Mouse (Mus musculus) kidney, embryonic 14.5 days (tissue): ENCODE measurements at regions not wholly inside any gene's neighbourhood (a gene's known extent, or its start where the extent isn't known, plus 50 kb on each side); places are given as distances from the start of the nearest gene placed in this dataset.
A peak's percentile ranks its signal among the peaks of the same experiment; 100 is the strongest.

Experiments used
- ATAC-seq: fragments of 200-750 bp; cut with Nextera tagmentation; 2 replicates; pipeline ENCODE4 v1.8.0; 2017; ENCODE audit warnings: moderate number of reproducible peaks, mild to moderate bottlenecking, moderate TSS enrichment, moderate library complexity; ENCODE audit not compliant: low FRiP score, low TSS enrichment
- H3K27ac ChIP-seq: fragments of 300-500 bp; sonication (generic); 2 replicates; pipeline ENCODE4 v1.5.1; 2014; ENCODE audit warnings: low read depth, mild to moderate bottlenecking, low read length, moderate library complexity, mixed read lengths
- H3K27me3 ChIP-seq: fragments of 300-500 bp; sonication (generic); 2 replicates; pipeline ENCODE4 v1.6.1; 2014; ENCODE audit warnings: mild to moderate bottlenecking, low read length; ENCODE audit not compliant: control insufficient read depth, insufficient read depth
- H3K36me3 ChIP-seq: fragments of 300-500 bp; sonication (generic); 2 replicates; pipeline ENCODE4 v1.6.1; 2014; ENCODE audit warnings: low read length, mixed read lengths; ENCODE audit not compliant: control insufficient read depth, insufficient read depth
- H3K4me1 ChIP-seq: fragments of 300-500 bp; sonication (generic); 2 replicates; pipeline ENCODE4 v1.6.1; 2014; ENCODE audit warnings: low read length, mixed read lengths; ENCODE audit not compliant: control insufficient read depth, insufficient read depth
- H3K4me2 ChIP-seq: fragments of 300-500 bp; sonication (generic); replicated peaks from 2 replicates; pipeline ENCODE4 v1.6.1; 2014; ENCODE audit warnings: low read depth, mild to moderate bottlenecking, low read length
- H3K4me3 ChIP-seq: fragments of 300-500 bp; sonication (generic); 2 replicates; pipeline ENCODE4 v1.5.1; 2014; ENCODE audit warnings: mild to moderate bottlenecking, low read length
- H3K9ac ChIP-seq: fragments of 300-500 bp; sonication (generic); 2 replicates; pipeline ENCODE4 v1.6.1; 2014; ENCODE audit warnings: low read depth, mild to moderate bottlenecking, low read length, moderate library complexity
- H3K9me3 ChIP-seq: fragments of 300-500 bp; sonication (generic); 2 replicates; pipeline ENCODE4 v1.6.1; 2016; ENCODE audit warnings: low read length; ENCODE audit not compliant: control insufficient read depth
- WGBS: fragments of 180-500 bp; shearing (Covaris S2); extraction: QIAGEN DNeasy Blood & Tissue Kit; methylation state at CpG from one replicate; pipeline ENCODE4 v1.1.7; 2014; 5-methylcytosine and 5-hydroxymethylcytosine counted together

GRCm38 (mm10) chr10:91326144-91326655 is 145.1 kb upstream of the Tmpo start:
- Histone ChIP-seq H3K27me3 (no peaks in the 10 kb centered on the region), H3K27ac (peak overlapping the region; percentile 77; the same call in 1 of the 2 replicates), H3K36me3 (no peaks in the 10 kb centered on the region), H3K4me3 (no peak overlapping the region), H3K9me3 (no peaks in the 10 kb centered on the region), H3K9ac (no peak overlapping the region), H3K4me1 (0 out of 2 replicates have a peak, but pooled peaks cover 8% of the 10 kb centered on the region), H3K4me2 (no peak overlapping the region)
- ATAC-seq = no peak
- 59% methylated on average over 8 of the region's 8 CpGs for WGBS

- 85% methylated on average over 4 of the region's 4 CpGs for WGBS
- no peaks in the 10 kb centered on the region for H3K27me3 ChIP-seq
Measured at GRCm38 (mm10) chr10:91321226-91321625, 140.1 kb upstream of the Tmpo start.

DNA sequence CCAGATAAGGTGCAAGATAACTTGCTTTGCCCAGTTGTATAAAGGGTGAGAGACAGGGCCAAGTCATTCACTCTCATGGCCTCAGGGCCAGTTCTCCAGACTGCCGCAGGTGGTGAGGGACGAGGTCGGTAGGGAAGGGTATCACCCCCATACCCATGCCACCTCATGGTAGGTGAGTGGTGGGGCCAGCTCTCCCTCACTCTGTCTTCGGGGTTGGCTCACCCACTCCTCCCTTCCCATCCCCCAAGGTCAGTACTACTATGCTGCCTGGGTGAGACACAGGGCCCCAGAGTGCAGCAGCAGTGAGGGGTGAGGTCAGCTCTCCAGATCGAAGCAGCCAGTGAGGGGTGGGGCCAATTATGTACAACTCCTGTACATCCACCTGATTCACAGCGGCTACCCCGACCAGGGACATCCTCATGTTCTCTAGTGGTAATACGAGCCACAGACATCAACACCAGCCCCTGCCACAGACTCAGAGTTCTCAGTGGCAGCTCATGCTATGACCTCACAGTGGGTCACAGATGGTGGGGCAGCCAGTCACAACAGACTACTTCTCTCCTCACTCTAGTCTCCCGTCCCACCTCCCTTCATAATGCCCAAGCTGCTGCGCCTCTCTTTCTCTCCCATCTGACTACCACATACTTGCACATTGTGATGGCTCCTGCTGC is 138.5 kb upstream of the Tmpo start:
- H3K4me2 ChIP-seq = no peak overlapping the region
- 68% methylated on average over 10 of the region's 10 CpGs for whole genome bisulfite sequencing
- no peak overlapping the region for H3K4me3 ChIP-seq
- no peak overlapping the region for H3K27ac ChIP-seq
- no peaks in the 10 kb centered on the region for H3K27me3 ChIP-seq
- no peaks in the 10 kb centered on the region for H3K36me3 ChIP-seq
- peak; percentile 80 for ATAC-seq
- H3K9me3 ChIP-seq = no peaks in the 10 kb centered on the region
- no peaks in the 10 kb centered on the region for H3K4me1 ChIP-seq
- H3K9ac ChIP-seq = no peak overlapping the region

More at GRCm38 (mm10) chr10:91321226-91321625, 140.1 kb upstream of the Tmpo start:
- H3K27ac ChIP-seq = no peak overlapping the region
- H3K9me3 ChIP-seq = no peaks in the 10 kb centered on the region
- H3K4me1 ChIP-seq = 0 out of 2 replicates have a peak, but pooled peaks cover 3% of the 10 kb centered on the region
- no peak overlapping the region for H3K4me2 ChIP-seq
- H3K36me3 ChIP-seq = no peaks in the 10 kb centered on the region
- no peak for ATAC-seq
- no peak overlapping the region for H3K9ac ChIP-seq
- no peak overlapping the region for H3K4me3 ChIP-seq

DNA sequence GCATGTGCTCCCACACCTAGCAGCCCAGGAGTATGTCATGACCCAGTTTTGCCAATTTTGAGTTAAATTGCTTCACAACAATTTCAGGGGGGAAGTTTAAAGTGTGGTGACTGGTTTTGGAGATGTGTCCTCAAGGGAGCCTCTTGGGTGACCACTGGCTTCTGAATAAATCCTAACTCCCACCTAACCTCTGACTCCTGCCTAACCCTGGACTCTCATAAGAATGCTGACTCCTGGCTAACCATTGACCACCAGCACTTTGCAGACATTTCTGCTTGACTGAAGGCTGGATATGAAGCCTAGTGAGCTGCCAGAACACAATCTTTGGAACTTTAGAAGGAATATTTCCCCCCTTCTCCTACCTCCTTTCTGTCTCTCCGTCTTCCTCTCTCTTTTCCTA is 133.3 kb upstream of the Tmpo start:
- no peaks in the 10 kb centered on the region for H3K27me3 ChIP-seq
- H3K4me3 ChIP-seq = no peak overlapping the region
- H3K4me2 ChIP-seq = no peak overlapping the region
- no peaks in the 10 kb centered on the region for H3K4me1 ChIP-seq
- H3K9ac ChIP-seq = no peak overlapping the region
- no peaks in the 10 kb centered on the region for H3K9me3 ChIP-seq
- H3K36me3 ChIP-seq = no peaks in the 10 kb centered on the region
- no peak overlapping the region for H3K27ac ChIP-seq
- no peak for ATAC-seq
- 85% methylated on average over 1 of the region's 1 CpGs for WGBS

- no peak for ATAC-seq
- no peak overlapping the region for H3K9ac ChIP-seq
- no peak overlapping the region for H3K4me3 ChIP-seq
- no peaks in the 10 kb centered on the region for H3K9me3 ChIP-seq
- H3K4me1 ChIP-seq = no peaks in the 10 kb centered on the region
- H3K36me3 ChIP-seq = no peaks in the 10 kb centered on the region
- H3K4me2 ChIP-seq = no peak overlapping the region
- H3K27ac ChIP-seq = no peak overlapping the region
- no peaks in the 10 kb centered on the region for H3K27me3 ChIP-seq
- 50% methylated on average over 3 of the region's 3 CpGs for WGBS
Measured at GRCm38 (mm10) chr10:91313316-91313715, 132.2 kb upstream of the Tmpo start.

- Histone ChIP-seq H3K4me1 (no peaks in the 10 kb centered on the region), H3K9ac (no peak overlapping the region), H3K27me3 (no peaks in the 10 kb centered on the region), H3K27ac (no peak overlapping the region), H3K36me3 (no peaks in the 10 kb centered on the region), H3K4me2 (no peak overlapping the region), H3K4me3 (no peak overlapping the region), H3K9me3 (no peaks in the 10 kb centered on the region)
- WGBS = 69% methylated on average over 5 of the region's 5 CpGs
- no peak for ATAC-seq
Measured at GRCm38 (mm10) chr10:91312913-91313312, 131.8 kb upstream of the Tmpo start.

- Histone ChIP-seq H3K27ac (no peak overlapping the region), H3K4me3 (no peak overlapping the region), H3K9me3 (no peaks in the 10 kb centered on the region), H3K4me2 (no peak overlapping the region), H3K9ac (no peak overlapping the region), H3K27me3 (no peaks in the 10 kb centered on the region), H3K36me3 (no peaks in the 10 kb centered on the region), H3K4me1 (no peaks in the 10 kb centered on the region)
- ATAC-seq = no peak
- WGBS = 65% methylated on average over 7 of the region's 7 CpGs
Measured at GRCm38 (mm10) chr10:91300067-91300466, 119.0 kb upstream of the Tmpo start.

DNA sequence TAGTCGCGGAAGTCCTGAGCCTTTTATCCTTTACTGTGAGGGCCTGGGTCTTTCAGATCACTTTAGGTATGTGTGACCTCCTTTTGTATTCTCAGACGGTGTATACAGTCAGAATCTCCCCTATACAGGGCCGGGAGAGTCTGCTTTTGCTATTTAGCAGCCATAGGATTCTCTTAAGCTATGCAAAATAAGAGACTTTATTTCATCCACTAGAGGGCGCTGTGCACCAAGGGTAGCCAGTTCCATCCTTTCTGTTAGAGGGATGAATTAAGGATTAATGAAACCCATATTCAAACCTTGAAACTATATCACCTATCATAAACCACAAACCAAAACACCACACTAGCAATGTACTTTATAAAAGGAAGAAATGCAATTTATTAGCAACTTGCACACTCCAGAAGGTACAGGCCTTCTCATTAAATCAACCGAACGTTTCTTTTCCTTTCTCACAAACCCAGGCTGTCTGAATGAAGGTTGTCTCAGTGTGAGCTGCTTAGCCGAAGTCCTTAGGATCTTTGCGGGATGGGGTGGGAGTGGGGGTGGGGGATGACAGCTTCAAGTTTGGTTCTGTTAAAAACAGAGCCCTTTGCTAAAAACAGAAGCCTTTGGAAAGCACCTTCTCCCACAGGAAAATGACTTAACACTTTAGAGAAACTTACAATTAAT is 116.8 kb upstream of the Tmpo start:
- no peak overlapping the region for H3K27ac ChIP-seq
- H3K27me3 ChIP-seq = no peaks in the 10 kb centered on the region
- peak; percentile 86 for ATAC-seq
- no peak overlapping the region for H3K9ac ChIP-seq
- no peaks in the 10 kb centered on the region for H3K4me1 ChIP-seq
- no peak overlapping the region for H3K4me2 ChIP-seq
- H3K9me3 ChIP-seq = no peaks in the 10 kb centered on the region
- no peak overlapping the region for H3K4me3 ChIP-seq
- no peaks in the 10 kb centered on the region for H3K36me3 ChIP-seq
- WGBS = 22% methylated on average over 9 of the region's 9 CpGs

DNA sequence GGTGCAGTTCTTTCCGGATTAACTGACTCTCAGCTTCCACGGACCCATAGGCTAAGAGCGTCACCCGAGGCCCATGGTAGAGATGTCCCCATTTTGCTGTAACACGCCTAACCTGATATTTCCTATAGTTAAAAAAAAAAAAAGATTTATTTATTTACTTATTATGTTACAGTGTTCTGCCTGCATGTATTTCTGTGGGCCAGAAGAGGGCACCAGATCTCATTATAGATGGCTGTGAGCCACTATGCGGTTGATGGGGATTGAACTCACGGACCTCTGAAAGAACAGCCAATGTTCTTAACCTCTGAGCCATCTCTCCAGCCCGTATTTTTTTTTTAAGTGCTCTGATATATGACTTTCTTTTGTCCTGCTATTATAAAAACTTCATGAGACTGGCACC is 114.2 kb upstream of the Tmpo start:
- Histone ChIP-seq H3K4me2 (no peak overlapping the region), H3K4me1 (no peaks in the 10 kb centered on the region), H3K27me3 (no peaks in the 10 kb centered on the region), H3K9ac (no peak overlapping the region), H3K27ac (no peak overlapping the region), H3K36me3 (no peaks in the 10 kb centered on the region), H3K4me3 (no peak overlapping the region), H3K9me3 (no peaks in the 10 kb centered on the region)
- ATAC-seq = no peak
- 86% methylated on average over 8 of the region's 8 CpGs for WGBS
